Mouse (Mus musculus) spleen, adult 18-20 months (tissue): ENCODE data around the gene Gprc5c.
"Not testable (repeated sequence)": the region's sequence is repeated elsewhere in the genome, so short reads cannot be mapped to it uniquely, and the experiment has no call there.

Source experiments
- DNase-seq, 2 experiments: peaks; one replicate each; pipeline ENCODE4 v3.0.0; 2022; ENCODE audit warnings: mixed read lengths in 2 of 2

Gprc5c gene

GRCm38 (mm10) chr11:114869787-114870186, 18.8 kb downstream of the Gprc5c start:
- DNase-seq, result no peak

DNA sequence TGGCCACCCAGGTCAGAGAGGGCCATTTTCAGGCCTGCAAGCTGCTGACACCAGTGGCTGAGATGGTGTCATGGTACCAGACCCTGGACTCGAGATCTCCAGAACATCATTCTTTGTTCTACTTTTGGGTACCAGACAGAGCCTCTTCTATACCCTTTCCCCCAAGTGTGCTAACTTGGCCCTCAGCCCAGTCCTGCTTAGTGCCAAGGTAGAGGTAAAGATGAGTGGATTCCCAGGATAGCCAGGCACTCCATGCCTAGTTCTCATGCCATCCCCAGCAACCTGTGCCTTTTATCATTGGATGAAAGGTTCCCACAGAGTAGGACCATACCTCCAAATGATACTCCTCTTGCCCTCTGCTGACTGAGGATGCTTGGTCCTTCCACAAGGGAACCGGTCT, 20.6 kb downstream of the Gprc5c start:
- no peak for DNase-seq

DNA sequence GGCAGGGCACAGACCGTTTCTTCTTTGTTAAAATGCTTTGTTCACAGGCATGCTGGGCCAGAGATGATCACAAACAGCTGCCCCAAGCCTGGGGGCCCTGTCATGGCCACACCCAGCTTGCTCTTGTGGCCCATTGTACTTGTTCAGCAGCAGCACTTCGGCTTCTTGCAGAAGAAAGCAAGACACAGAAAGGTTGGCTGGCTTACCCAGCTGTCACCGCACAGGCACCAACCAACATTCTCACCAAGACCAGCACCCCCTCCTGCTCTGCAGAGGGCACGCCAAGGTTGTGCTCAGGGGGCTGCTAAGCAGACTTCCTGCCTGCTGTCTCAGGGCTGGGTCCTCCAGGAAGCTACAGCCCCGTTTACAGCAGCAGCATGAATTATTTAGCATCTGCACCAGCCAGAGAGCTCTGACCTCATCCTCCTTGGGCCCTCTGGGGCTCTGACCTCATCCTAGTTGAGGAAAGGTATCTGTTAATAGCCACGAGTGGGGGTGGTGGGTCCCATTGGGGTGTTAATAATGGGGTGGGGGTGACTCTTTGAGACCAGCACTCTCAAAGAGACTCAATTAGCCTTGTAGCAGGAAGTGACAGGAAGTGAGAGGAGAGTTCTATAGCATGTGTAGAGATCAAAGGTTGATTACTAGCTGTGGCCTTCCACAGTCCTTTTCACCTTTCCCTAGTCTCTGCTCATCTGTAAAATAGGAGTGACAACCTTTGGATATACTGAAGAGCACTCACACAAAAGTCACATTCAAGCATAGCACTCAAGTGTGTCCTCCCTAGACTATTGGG, 22.3 kb downstream of the Gprc5c start:
- no peak for DNase-seq

DNA sequence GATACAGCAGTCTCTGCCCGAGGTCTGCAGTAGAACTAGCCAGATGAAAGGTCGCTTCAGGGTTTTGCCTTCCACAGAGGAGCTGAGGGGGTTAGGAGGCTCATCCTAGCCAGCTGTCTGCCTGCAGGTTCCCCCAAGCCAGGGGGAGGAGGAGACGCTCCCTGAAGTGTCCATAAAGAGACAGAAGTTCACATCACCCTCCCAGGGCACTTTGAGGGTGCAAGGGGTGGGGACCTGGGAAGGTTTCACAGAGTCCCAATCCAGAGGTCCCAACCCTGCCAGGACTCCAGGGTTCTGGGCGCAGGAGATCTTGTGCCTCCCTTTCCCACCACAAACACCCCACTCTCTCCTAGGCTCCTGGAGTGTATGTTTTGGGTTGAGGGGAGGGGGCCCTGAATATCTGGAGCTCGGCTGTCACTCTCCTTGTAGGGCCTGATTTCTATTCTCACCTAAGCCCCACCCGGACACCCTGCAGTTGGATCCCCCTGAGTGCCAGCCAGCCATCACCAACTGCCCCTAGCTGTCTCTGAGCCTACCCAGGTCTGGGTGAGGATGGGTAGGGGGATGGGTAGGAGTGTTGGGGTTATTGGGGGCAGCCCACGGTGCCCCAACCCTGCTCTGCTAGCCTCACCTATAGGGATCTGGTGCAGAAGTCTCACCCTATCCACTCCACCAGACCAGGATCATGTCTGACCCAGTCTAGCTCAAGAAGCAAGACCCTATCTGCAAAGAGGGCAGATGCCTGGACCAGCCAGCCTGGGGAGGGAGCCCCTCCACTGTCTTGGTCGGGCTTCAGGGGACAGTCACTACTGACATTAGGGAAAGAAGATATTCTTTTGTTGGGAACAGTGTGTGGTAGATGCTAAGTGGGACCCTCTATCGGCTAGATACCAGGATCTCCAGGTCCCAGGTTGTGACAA, 23.5 kb downstream of the Gprc5c start:
- no peak for DNase-seq

DNA sequence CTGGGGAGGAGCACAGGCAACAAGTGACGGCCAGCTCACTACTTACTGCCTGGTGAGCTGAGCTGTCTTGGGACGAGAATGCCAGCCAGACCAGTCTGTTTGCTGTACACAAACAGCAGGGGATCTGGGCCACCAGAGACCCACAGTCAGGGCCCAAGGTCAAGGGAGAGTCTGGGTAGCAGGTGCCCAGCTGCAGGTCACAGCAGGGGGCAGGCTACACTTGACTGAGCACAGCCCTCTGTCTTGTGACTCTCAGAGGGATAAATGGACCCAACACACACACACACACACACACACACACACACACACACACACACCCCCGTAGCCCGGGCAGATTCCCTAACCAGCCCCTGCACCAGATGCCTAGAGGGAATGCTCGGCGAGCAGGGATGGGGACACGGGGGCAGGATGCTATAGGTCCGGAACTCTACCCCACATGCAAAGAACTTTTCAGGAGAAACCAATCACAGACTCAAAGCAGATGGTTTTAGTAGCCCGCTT, 24.4 kb downstream of the Gprc5c start:
- no peak for DNase-seq

DNA sequence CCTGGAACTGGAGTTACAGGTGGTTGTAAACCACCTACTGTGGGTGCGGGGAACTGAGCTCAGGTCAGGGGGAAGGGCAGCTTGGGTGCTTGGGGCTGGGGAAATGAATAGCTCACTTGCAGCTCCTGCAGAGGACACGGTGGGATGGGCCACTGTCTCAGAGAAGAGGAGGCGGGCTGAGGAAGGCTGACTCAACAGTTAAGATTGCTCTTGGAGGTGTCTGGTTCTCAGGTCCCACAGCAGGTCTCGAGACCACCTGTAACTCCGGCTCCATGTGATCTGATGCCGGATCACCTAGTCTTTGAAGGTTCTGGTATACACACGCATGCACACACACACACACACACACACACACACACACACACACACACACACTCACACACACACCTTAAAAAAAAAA, 25.2 kb downstream of the Gprc5c start:
- no peak for DNase-seq

DNA sequence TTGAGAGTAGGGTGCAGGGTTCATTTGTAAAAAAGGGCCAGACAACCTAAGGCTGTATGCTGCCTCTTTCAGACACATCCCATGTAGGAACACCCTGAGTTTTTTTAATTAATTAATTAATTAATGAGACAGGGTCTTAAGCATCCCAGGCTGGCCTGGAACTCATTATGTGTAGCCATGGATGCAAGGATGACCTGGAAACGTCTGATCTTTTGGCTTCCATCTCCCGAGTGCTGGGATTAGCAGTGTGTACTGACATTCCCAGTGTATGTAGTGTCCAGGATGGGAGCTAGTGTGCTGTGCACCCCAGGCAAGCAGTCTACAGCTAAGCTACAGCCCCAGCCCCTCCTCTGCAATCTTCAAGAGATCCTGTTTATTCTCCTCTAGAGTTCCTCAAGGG, 25.7 kb downstream of the Gprc5c start:
- no peak for DNase-seq

DNA sequence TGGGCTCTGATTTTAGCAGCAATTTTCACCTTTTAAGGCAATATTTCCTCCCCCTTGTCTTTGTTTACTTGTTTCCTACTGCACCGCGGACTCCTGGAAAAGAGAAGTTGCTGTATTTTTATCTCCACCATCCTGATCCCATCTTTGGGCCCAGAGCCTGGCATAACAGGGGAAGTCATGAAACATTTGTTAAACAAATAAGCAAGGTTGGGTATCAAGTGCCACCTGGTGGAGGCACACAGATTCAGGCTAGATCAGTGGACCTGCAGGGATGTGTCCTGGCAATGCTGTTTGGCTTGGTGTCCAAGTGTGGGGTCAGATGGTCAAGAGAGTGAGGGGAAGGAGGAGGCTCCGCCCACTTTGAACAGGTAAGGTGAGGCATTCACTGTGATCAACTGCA, 26.2 kb downstream of the Gprc5c start:
- DNase-seq, result peak in 1 of 2 experiments; percentile 48

- DNase-seq, result no peak
These were observed 28.7 kb downstream of the Gprc5c start for GRCm38 (mm10) chr11:114879666-114880065.

- DNase-seq, result no peak
These were observed 29.2 kb downstream of the Gprc5c start for GRCm38 (mm10) chr11:114880185-114880584.

DNA sequence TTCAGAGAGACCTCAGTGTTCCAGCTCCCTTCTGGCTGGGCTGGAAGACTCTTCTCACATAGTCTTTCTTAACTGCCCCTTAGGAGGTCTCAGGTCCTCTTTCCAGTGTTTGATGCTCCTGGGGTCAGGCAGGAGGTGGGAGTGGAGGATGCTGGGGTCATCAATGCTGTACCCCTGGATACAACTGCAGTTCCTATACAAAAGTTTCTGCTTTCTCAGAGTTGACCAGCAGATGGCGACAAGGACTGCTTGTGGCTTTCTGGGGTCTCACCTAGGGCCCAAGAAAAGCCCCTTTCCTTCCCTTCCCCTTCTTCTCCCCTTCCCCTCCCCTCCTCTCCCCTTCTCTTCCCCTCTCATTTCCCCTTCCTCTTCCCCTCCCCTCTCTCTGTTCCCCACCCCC, 29.6 kb downstream of the Gprc5c start:
- DNase-seq, result peak in 1 of 2 experiments; percentile 53

- DNase-seq, result no peak
These were observed 32.4 kb downstream of the Gprc5c start for GRCm38 (mm10) chr11:114883251-114883789.

GRCm38 (mm10) chr11:114884380-114885100, 33.6 kb downstream of the Gprc5c start:
- no peak for DNase-seq

DNA sequence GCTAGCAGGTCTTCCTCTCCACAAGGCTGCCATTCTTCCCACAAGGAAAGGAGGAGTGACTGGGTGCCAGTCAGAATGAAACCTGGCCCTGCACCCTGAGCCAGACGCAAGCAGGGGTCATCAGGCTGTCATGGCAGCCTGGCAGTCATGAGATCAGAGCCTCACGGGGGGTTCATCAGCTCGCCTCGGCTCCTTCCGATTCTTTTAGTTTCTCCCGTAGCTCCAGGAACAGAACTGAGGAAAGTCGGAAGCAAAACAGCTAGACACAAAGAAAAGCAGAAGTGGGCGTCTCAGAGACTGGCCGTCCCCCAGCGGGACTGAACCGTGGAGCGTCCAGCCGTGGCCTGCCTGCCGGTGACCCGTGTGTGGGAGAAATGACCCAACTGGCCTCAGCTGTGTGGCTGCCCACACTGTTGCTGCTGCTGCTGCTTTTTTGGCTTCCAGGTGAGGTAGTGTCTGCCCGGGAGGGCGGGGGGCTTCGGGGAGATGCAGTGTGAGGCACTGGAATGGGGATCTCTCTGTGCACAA, 39.1 kb downstream of the Gprc5c start, which contains the start of gene Cd300a:
Cd300a (plus strand) TSS at position 51 of the 528 bp plus-strand sequence.
- peak in 1 of 2 experiments; percentile 32 for DNase-seq

DNA sequence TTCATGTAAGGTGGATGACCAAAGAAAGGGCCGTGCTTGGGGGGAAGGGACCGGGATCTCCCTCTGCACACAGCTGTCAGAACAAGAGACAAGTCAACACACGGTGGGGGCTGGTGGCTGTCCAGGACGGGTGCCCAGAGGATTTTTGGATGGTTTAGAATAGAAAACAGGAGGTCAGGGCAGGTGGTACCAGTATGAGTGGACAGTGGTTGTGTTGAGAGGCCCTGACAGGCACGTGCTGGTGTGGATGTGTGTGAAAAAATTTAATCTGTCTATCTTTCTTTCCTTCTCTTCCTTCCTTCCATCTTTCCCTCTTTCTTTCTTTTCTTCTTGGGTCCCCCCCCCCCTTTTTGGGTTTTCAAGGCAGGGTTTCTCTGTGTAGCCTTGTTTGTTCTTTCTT, 39.6 kb downstream of the Gprc5c start:
- DNase-seq, result no peak

- no peak for DNase-seq
These were observed 45.1 kb downstream of the Gprc5c start for GRCm38 (mm10) chr11:114896085-114896484.

- peak in 1 of 2 experiments; percentile 24 for DNase-seq
These were observed 47.1 kb downstream of the Gprc5c start for GRCm38 (mm10) chr11:114898026-114898425.

GRCm38 (mm10) chr11:114903224-114903623, 52.3 kb downstream of the Gprc5c start:
- DNase-seq, result no peak

GRCm38 (mm10) chr11:114907567-114907966, 56.6 kb downstream of the Gprc5c start:
- no peak for DNase-seq

- DNase-seq, result no peak
These were observed 57.1 kb downstream of the Gprc5c start for GRCm38 (mm10) chr11:114908086-114908485.

DNA sequence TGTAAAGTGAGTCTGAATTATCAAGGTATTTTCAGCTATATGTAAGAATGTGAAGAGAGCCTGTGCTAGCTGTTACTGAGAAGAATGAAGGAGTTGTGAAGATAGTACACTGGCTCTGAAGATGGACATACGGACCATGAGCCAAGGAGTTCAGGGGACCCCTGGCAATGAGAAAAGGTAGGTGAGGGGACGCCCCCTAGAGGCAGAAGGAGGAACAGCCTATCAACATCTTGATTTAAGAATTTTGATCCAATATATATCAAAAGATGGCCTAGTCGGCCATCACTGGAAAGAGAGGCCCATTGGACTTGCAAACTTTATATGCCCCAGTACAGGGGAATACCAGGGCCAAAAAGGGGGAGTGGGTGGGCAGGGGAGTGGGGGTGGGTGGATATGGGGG, 58.6 kb downstream of the Gprc5c start:
- not testable (repeated sequence) for DNase-seq

DNA sequence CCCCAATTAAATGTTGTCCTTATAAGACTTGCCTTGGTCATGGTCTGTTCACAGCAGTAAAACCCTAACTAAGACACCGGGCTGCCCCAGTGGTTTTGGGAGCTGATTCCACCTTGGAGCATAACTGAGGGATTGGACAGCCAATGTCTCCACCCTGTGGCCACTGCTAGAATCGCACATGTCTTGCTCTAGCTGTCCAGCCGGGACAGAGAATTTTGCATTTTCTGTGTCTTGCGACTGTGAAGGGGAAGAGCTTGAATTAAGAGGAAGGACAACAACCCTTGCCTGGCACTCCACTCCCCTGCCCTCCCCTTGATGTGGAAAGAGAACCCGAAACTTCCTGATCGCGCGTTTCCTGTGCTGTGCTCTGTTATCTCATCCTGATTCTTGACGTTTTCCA, 61.9 kb downstream of the Gprc5c start:
- DNase-seq, result peak; percentile 32 to 71
